Mouse (Mus musculus): ENCODE data around the gene Slc24a3.

The Slc24a3 gene

DNA sequence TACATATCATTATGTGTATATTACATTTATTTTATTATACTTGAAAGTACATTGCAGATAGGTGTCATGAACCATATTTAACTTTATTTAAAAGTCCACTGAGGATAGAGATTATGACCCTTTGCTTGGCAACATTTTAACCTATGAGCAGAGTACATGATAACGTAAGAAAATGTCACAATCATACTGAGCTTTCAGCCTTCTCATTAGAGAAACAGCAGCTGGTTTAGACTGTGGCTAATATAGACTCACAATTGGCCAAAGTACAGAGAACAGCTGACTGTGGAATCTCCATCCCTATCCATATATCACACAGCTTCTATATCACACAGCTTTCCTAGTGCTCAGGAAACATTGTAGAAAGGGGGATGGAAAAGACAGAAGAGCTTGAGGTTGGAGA lies 111.8 kb downstream of the Slc24a3 start:
- DNase-seq (ENCODE audit: low read depth, low spot score) = no peak

DNA sequence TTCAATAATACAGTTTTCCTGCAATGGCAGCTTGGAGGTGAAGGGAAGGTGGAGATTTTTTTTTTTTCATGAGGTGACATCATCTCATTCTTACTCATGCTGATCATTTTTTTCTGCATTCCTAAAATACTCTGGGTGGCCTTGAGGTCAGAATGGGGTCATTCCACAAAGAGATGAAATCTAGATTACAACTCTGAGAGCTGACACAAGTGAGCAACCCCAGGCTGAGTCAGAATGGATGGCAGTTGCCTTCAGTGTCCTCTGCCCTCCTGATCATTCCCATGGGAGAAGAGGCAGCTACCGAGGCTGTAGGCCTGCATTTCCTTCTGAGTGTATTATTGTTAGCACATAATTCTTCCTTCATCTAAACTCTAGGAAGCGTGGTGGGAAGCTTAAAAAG lies 116.2 kb downstream of the Slc24a3 start:
- no peak for DNase-seq (ENCODE audit: low read depth, low spot score)

DNA sequence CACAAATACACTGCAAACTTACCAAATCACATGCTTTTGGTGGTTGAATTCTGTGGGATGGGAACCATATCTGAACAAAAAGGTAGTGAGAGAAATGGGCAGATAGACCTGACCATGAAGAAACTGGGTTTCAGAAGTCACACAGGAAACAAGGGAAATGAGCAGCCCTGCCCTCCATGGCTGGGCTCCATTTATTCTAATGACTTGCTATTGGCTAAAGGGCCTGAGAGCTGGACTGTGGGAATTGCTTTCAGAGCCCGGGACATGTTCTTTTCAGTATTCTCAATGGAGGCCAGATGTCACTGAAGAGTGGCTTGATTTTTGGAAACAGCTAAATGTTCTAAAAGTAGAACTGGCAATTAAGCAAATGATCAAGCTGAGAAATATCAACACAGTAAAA lies 120.9 kb downstream of the Slc24a3 start:
- no peak for DNase-seq (ENCODE audit: low read depth, low spot score)

DNA sequence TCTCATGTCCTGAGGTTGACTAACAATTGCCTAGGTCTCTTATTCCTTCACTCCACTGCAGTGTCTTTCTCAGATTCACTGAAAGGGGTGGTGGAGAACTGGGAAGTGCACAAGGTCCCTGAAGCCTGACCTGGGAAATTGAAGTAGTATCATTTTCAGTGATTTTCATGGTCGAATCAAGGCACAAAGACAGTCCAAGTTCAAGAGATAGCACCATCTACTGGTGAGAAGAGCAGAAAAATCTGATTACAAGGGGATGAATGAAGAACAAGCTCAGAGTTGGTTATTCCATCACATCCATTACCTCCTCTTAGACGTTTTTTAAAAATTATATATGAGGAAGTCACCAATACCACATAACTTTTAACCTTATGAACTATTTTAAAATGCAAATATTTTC lies 123.9 kb downstream of the Slc24a3 start:
- no peak for DNase-seq (ENCODE audit: low read depth, low spot score)

DNA sequence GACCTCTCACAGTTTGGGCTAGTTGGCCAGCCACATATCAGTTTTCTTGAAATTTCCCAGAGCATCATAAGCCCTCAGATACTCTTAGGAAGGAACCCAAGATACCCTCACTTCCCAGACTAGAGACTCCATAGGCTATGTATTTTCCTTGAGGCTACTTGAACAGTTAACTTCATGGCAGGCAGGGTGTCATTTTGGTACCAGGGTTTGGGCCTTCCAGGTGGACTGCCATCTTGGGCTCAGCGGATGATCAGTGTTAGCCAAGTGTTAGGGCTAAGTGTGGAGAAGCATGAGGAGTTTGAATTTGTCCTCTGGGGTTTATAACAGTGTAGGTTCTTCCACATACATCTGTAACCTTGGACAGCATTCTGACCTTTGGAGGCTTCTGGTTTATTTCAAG lies 124.6 kb downstream of the Slc24a3 start:
- DNase-seq (ENCODE audit: low read depth, low spot score) = no peak

DNA sequence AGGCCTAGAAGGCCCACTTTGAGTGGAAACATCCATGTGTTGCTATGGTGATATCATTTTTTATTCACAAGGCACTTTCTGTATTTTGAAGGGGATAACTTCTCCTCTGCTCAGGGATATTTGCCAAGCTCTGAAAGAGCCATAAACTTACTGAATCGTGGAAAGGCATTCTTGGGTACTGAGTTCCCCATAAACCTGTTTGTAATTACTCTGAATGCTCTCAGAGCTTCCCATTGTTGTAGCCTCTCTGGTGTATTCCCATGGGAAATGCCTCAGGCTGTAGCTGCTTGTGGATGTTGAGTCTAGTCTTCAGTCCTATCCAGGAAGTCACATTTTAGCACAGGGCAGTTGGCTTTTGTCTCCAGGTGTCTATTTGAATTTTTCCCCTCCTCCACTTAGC lies 125.3 kb downstream of the Slc24a3 start:
- no peak for DNase-seq (ENCODE audit: low read depth, low spot score)

DNA sequence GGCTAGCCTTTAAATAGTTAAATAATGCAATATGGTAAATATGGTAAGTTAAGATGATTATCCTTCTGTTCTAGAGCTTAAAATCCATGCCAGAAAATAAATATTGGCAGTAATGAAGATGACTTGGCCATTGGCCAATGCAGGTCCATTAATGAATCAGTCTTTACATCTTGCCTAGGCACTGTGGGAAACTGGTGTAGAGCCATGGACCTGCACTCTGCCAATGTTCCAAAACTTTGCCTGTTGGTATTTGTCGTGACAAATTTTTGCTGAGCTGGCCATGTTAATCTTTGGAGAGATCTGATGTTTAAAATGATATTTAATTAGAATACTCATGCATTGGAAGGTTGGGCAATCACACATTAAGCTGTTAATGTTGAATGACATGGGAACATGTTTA lies 129.4 kb downstream of the Slc24a3 start:
- DNase-seq (ENCODE audit: low read depth, low spot score) = no peak

DNA sequence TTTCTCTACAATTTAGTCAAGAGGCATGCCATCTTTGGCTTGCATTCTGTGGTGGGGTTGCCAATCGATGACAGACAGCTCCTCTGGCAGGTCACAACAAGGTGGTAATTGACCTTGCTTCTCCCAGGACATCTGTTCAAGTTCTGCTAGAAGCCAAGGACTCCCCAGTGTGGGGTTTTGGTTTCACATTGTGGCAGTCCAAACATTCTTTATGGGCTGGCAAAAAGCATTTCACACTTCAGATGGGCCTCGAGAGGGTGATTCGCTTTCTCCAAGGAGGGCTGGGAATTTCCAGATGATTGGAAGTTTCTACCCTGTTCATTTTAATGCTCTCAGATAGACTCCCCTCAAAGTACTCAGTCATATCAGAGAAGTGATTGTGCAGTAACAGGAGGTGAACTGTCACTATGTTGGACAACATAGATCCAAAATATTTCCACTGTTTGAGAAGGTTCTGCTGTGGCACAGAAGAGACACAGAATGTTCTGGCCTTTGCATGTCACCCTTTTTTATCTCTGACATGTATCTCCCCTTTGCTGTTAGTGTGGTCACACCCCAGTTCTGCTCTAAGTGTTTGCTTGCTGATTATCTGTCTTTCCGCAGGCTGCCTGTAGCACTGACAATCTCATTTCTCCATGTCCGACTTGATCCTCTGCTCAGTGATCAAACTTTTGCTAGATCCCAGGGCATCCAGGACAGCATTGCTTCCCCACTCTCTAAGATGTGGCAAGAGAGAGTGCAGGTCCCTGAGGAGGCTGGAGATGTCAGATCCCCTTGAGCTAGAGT lies 132.6 kb downstream of the Slc24a3 start:
- no peak for DNase-seq (ENCODE audit: low read depth, low spot score)

DNA sequence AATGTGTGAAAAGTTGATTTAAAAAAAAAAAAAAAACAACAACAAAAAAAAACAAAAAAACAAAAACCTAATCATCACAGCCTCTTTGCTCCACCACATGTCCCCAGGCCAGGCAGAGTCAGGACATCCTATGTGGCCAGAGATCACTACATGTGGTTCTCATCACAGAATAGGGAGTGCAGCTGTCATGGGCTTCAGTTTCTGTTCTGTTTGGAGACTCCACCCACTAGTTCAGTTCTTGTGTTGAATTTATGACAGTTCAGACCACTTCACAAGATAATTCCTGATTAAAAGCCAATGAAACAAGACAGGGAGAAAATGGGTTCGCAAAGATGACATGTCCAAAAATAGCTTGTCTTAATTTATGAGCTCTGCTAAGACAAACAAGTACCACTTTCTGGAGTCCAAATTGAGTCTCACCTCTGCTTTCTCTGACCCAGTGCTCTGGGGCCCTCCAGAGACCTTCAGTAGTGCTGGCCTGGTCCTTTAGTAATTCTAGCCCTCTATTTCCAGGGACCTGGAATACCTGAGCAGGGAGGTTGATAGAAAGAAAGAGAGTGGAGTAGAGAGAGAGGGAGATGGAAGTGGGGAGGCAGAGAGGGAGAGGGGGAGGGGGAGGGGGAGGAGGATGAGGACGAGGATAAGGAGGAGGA lies 139.8 kb downstream of the Slc24a3 start:
- no peak for DNase-seq (ENCODE audit: low read depth, low spot score)

DNA sequence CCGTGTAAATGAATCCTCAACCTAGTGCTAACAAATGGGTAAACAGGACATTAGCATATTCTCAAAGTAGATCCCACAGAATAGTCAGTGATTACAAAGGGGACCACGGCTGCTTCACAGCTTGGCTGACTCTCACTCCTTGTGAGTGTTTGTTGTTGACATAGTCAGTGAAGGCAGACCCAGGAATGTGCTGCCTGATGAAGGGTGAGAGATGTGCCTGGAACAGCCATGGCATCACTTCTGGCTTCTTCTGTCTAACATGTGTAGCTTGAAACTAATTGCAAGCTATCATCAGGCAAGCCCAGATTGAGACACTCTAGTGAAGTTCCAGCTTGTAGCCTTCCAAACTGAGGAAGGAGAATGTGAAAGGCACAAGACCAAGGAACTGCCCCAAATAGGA lies 151.4 kb downstream of the Slc24a3 start:
- DNase-seq (ENCODE audit: low read depth, low spot score) = no peak

DNA sequence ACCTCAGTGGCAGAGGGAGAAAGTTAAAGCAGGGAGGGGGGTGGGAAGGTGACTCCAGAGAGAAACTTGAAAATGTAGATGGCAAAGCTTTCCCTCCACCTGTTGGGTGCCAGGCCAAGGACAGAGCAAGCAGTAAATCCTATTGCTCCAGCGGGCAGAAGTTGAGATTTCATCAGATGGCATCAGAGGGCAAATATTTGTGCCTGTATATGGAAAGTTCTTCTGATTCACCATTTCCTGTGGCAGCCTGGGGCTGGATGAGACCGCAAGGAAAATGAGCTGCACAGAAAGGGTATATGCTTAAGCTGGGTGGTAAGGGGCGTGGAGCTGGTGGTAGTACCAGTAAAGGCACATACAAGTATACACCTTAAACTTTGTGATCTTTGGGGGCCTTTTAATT lies 153.7 kb downstream of the Slc24a3 start:
- DNase-seq (ENCODE audit: low read depth, low spot score) = no peak

DNA sequence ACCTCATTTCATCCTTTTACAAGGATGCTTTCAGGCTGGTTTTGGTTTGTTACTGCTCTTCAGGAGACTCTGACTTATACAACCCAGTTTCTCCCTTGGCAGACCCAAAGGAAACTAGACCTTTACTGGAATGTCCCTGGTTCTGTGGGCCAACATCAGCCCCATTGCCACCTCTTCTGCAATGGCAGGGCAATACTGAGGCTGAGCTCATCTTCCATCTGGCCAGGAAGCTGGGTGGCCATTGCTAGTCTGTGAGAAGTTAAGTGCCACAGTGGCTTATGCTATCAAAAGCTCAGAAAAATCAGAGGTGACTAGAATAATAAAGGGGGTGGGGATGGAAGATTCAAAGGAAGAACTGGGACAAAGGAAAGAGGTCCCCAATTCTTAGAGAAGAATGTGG lies 154.2 kb downstream of the Slc24a3 start:
- DNase-seq (ENCODE audit: low read depth, low spot score) = no peak

DNA sequence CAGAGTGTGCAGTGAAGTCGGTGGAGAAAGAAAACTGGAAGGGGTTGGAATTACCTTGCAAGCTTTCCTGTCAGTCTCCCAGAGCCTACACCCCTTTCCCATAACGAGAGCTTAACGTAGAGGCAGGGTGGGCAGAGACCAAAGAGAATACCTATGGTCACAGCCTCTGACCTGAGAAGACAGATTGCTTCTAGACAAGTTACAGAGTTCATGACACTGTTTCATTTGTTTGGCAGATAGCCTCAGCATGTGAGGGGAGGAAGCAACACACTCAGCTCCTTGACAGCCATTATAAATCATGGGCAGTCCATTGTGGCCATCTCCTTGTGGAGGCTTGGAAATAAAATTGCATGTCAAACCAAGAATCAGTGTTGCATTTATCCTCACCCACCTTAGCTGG lies 156.9 kb downstream of the Slc24a3 start:
- no peak for DNase-seq (ENCODE audit: low read depth, low spot score)

DNA sequence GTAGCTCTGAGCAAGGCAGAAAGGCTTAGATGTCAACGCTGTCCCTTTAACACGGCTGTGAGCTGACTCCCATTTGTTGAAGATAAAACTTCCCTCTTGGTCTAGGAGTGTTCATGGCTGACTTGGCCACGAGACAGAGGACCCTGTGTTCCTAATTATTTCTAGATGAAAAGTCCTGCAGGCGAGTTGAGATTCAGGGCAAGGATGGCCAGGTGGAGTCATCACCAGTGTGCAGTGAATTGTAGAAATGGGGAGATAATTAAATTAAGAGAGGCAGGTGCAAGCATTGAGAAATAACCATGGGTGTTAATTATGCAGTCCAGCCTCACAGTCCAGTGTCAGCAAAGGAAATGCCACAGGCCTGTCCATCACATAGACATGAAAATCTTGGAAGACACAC lies 158.3 kb downstream of the Slc24a3 start:
- no peak for DNase-seq (ENCODE audit: low read depth, low spot score)

DNA sequence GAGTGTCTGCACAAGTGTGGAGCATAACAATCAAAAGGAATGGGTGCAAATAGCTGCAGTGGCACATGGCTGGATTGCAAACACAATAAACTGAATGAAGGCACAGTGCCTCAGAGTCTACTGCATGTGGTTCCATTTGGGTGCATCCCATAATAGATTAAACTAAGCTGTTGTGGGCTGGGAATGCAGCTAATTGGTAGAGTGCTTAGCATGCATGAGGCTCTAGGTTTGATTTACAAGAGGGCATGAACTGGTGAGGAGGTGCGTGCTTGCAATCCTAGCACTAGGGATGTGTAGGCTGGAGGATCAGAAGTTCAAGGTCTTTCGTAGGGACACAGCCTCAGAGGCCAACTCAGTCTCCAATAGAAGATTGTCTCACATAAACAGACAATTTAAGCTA lies 159.0 kb downstream of the Slc24a3 start:
- DNase-seq (ENCODE audit: low read depth, low spot score) = no peak

DNA sequence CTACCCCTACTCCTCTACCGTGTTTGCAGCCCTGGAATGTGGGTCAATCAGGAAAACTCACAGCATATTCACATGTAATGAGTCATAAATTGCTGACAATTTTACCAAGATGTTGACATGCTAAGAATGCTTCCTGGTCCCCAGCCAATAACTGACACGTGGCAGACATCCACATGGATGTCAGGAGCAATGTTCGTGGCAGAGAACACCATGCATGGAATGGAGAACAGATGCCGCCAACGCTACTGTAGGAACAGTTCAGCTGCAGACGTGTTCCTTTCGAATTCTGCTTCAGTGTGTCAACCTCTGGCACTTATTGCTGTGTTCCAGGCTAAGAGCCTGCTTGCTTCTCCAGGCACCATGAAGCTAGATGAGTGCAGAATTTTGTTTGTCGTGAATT lies 162.2 kb downstream of the Slc24a3 start:
- DNase-seq (ENCODE audit: low read depth, low spot score) = no peak

DNA sequence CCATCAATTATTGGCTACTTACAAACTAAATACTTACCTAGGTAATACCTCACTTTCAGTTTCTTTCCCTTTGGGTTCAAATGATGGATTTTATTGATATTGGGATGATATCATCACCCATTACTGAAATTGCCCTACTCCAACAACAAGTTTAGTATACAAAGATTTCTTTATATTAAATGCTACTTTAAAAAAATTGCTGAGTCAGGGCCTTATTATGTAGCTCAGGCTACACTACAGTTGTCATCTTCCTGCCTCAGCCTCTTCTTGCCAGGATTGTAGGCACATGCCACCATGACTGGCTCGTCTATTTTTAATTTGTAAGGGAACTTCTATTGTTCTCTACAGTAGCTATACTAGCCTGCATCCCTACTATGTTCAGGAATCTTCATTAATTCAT lies 164.0 kb downstream of the Slc24a3 start:
- DNase-seq (ENCODE audit: low read depth, low spot score) = no peak

DNA sequence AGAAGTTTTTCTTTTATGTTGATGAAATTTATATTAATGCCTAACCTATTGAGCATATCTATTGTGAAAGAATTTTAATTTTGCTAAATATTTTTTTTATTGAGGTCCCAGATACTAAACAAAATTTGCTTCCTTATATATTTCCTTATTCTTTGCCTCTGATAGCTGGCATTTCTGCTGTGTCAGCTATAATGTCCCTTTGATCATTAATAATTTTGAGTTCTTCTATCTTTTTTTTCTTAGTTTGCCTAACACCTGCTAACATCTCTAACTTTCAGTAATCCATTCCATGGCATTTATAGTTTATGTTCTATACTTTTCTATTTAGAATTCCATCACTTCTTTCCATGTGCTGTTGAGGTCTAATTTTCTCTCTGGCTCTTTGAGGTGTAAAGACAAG lies 165.9 kb downstream of the Slc24a3 start:
- no peak for DNase-seq (ENCODE audit: low read depth, low spot score)

DNA sequence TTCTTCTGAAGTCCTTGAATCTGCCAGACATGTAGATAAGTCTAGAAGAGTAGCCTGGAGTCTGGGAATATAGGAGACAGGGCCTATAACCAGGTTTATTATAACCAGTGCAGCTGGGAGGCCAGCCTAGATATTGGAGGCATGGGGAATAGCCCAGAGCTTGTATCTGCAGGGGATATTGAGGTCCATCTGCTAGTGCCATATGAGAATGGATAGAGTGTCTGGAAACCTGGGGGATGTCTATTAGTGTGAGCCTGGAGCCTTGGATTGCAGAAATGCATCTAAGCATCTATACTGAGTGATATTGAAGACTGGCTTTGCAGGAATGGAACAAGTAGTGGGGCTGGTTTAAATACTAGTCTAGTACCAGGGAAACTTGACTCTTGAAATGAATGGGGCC lies 168.9 kb downstream of the Slc24a3 start:
- no peak for DNase-seq (ENCODE audit: low read depth, low spot score)

DNA sequence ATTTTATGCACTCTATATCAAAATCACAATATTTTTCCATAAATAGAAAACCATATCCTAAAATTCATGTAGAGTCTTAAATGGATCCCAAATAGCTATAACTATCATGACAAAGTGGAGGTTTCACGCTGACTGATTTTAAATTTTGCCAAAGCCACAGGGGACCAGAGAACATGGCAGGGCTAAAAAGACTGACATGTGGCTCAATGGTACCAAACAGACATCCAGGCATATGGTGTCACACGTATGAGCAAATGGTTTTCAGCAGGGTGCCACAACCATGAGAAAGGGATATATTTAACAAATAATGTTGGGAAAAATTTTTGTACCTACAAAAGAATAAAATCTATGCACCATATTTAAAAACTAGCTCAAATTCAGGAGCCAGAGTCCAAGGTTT lies 173.3 kb downstream of the Slc24a3 start:
- DNase-seq (ENCODE audit: low read depth, low spot score) = no peak

DNA sequence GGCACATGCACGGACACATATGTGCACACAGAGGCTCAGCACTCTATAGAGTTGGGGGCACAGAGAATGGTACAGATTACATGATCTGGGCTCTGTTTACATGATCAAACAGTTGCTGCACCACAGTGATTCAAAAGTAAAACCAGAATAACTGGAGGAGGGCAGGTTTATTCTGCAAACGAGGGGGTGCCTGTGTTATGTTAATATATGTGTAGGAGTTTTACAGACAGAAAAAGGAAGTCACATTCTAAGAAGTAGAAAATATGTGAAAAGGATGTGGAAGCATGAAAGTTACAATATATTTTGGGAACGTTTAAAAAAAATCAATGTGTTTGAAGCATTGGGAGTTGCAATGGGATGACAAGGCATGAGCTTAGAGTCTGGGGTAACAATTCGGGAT lies 175.4 kb downstream of the Slc24a3 start:
- DNase-seq (ENCODE audit: low read depth, low spot score) = no peak

DNA sequence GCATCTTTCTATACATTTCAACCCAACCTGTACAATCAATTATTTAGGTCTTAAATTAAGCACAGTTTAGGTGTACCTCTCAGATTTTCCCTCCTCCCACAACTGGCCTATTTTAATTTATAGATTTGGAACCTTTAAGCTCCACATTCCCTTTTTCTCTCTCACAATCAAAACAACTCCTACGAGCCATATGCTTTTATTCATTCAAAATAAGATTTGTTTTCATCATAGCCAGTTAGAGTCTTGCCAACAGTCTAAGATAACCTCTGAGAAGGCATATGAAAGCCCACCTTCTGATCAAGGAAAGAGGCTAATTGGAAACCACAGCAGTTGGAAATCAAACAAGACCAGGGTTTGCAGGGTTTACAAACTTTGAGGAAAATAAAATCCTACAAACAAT lies 177.0 kb downstream of the Slc24a3 start:
- no peak for DNase-seq (ENCODE audit: low read depth, low spot score)

DNA sequence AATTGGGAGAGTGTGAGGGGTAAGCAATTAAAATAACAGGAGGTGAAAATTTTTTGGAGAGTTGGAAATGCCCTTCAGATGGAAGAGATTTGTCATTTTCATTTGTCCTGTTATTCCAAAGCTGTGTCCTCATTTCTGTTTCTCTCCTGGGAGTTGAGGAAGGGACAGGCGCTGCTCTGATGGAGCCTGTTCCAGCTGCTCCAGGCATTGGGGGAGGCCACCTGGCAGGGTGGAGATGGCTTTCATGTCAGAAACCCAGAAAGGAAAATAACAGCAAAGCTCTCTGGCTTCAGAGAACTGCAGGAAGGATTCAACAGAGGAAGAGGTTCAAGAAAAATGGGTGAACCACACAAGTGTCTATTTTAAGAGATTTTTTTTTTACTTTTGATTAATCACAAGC lies 186.2 kb downstream of the Slc24a3 start:
- no peak for DNase-seq (ENCODE audit: low read depth, low spot score)
